Mouse (Mus musculus) liver, adult (tissue): ENCODE data around the gene Immp2l.

Experiments used
- GATA4 ChIP-seq: IDR thresholded peaks from 2 replicates; pipeline ENCODE4 v1.6.1; 2014; ENCODE audit warnings: mild to moderate bottlenecking, low read length; ENCODE audit not compliant: insufficient replicate concordance

Immp2l gene

DNA sequence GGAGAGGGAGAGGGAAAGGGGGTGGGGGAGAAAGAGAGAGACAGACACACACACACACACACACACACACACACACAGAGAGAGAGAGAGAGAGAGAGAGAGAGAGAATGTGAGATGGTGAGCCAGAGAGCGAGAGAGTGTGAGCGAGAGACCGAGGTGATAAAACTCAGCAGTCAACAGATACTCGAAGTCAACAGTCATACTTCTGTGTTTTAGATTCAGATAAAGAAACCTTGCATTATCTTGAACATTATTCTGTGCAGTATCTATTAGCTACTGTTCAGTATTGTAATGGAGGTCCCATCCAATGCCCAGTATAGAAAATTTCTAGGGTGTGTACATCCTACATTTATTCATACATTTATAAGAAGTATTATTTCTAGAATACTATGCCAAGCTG, 527.7 kb downstream of the Immp2l start:
- TF ChIP-seq GATA4 = no peak

GRCm38 (mm10) chr12:41557832-41558231, 533.9 kb downstream of the Immp2l start:
- no peak for TF ChIP-seq GATA4

GRCm38 (mm10) chr12:41558956-41559735, 535.3 kb downstream of the Immp2l start:
- TF ChIP-seq GATA4 = no peak

DNA sequence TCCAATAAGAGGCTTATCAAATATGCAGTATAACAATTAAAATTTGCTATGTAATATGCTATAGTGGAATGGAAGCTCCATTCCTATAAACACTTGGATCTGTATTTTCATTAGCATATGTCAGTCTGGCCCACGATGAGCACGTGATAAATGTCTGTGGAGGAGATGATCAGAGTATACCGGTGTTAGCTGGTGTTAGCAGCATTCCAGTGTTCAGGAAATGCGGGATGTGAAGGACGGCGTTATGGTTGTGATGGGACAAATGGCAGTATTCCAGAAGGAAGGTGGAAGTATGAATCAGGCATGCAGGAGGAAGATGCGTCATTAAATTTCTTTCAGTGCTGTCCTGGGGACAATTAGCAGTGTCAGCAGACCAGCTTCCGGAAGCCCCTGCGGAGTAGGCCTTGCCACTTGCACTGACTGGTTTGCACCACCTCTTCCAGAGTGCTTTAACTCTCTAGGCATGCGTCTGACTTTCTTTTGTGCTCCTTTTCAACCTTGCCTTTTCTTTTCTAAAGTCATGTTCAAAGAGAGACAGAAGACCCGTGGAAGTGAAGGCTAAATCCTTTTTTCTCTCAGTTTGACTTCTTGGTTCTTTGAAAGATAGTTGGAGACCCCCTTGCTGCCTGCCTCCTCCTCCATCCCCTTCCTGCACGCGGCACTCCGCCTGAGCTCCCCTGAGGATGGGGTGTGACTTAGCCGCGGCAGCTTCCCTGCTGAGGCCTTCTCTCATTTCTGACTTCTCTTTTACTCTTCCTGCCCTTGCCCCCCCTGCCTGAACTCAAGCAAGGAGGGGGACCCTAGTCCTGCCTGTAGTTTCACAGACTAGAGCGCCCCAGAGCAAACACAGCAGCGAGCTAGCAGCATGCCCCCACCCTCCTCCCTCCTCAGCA, 541.9 kb downstream of the Immp2l start:
- TF ChIP-seq GATA4 = no peak

DNA sequence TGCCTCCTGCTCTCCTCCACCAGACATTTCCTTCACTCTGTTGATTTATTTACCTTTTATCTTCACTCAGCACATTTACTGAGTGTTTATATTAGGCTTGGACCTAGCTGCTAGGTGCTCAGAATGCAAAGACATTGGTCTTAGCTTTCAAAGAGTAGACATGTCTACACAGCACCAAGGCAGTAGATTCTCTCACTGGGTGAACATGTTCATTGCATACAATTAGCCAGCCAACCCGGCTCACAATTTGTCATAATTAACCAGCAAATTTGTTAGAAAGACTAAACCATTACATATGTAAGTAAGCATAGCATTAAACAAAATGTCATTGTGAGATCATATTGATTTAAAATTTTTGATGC, 542.5 kb downstream of the Immp2l start:
- no peak for TF ChIP-seq GATA4

GRCm38 (mm10) chr12:41573754-41574153, 549.9 kb downstream of the Immp2l start:
- TF ChIP-seq GATA4 = no peak

- TF ChIP-seq GATA4 = no peak
Observed at GRCm38 (mm10) chr12:41575221-41575620, 551.3 kb downstream of the Immp2l start.

GRCm38 (mm10) chr12:41593401-41593800, 569.5 kb downstream of the Immp2l start:
- no peak for TF ChIP-seq GATA4

DNA sequence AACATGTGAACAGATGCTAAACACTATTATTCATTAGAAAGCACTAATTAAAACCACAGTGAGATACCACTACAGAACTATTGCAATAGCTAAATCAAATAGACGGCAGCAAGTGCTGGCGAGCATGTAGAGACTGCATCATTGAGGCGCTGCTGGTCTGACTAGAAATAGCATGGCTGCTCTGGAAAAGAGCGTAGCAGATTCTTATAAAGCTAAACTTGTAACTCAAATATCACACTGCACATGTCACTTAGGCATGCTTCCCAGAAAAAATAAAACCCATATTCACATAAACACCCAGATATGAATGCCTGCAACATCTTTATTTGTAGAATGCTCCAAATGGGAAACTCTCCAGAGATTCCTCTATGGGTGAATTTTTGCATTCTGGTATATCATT, 570.1 kb downstream of the Immp2l start:
- TF ChIP-seq GATA4 = no peak

GRCm38 (mm10) chr12:41615271-41615670, 591.4 kb downstream of the Immp2l start:
- no peak for TF ChIP-seq GATA4

DNA sequence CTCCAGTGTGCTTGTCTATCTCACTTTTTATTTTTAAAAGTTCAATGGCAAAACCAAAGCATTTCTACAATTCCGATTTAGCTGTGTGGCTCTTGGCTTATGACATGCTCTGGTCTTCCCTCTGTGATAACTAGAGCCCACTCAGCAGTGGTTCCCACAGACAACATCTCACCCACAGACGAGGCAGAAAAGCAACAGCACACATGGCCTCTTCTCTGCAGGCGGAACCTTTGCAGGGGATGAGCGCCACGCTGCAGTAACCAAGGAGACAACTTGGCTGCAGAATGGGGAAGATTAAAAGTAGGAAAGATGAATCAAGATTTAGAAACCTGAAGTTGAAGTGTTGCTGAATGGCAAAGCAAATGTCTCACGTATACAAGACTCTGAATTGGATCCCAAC, 597.5 kb downstream of the Immp2l start:
- TF ChIP-seq GATA4 = no peak

DNA sequence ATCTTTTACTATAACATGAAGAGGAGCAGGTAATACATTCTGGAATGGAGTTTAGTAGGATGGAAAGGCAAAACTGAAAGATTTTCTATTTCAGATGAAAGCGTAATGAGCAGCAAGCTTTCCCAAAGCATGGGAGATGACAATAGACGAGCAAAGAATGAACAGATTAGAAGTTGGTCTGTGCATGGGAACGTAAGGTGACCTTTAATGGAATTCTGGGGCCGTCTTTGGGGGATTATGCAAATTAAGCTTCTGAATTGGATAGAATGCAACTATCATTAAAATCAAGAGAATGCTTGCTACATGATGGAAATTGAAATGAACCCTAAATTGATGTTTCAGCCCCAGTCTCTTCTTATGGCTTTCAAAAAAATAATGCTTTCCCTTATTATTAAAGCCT, 619.4 kb downstream of the Immp2l start:
- TF ChIP-seq GATA4 = no peak

- TF ChIP-seq GATA4 = no peak
Observed at GRCm38 (mm10) chr12:41644802-41645551, 621.1 kb downstream of the Immp2l start.

- TF ChIP-seq GATA4 = no peak
Observed at GRCm38 (mm10) chr12:41646956-41647575, 623.2 kb downstream of the Immp2l start.

DNA sequence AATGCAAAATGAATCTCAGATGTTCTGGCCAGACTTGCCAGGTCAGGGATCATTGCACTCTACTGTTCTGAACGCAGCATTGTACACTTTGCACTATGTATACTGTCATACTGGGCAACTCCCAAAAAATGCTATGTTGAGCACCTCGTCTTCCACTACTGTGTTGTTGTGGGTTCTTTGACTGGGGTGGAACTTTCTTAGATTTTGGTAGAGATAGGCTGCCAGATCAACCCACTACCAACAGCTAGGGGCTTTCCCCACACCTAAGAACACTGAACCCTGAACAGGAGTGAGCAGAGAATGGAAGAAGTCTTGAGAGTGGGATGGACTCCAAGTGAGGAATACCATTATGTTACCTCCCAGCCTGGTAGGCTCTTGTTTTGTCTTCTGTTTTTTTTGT, 623.8 kb downstream of the Immp2l start:
- TF ChIP-seq GATA4 = no peak

GRCm38 (mm10) chr12:41649826-41650541, 626.1 kb downstream of the Immp2l start:
- no peak for TF ChIP-seq GATA4
